Mouse (Mus musculus) stomach, embryonic 15.5 days (tissue): ENCODE data around the gene Jak2. TPM values are rescaled to one million over a fixed set of nuclear protein-coding genes. Genes with fewer than 3 reads are reported as not detected.
A peak's percentile ranks its signal among the peaks of the same experiment; 100 is the strongest.

Experiments used
- ATAC-seq: fragments of 200-750 bp; cut with Nextera tagmentation; 2 replicates; pipeline ENCODE4 v1.8.0; 2017; ENCODE audit warnings: low read depth, moderate number of reproducible peaks, moderate TSS enrichment; ENCODE audit not compliant: insufficient read depth, low FRiP score
- H3K27ac ChIP-seq: fragments of 300-500 bp; sonication (generic); 2 replicates; pipeline ENCODE4 v1.5.1; 2015; ENCODE audit warnings: mild to moderate bottlenecking, inconsistent platforms
- H3K27me3 ChIP-seq: fragments of 300-500 bp; sonication (generic); replicated peaks from 2 replicates; pipeline ENCODE4 v1.6.1; 2015; ENCODE audit warnings: inconsistent platforms
- H3K36me3 ChIP-seq: fragments of 300-500 bp; sonication (generic); 2 replicates; pipeline ENCODE4 v1.6.1; 2015; ENCODE audit warnings: inconsistent platforms
- H3K4me1 ChIP-seq: fragments of 300-500 bp; sonication (generic); 2 replicates; pipeline ENCODE4 v1.6.1; 2015; ENCODE audit warnings: inconsistent platforms
- H3K4me2 ChIP-seq: fragments of 300-500 bp; sonication (generic); 2 replicates; pipeline ENCODE4 v1.6.1; 2015; ENCODE audit warnings: mild to moderate bottlenecking, inconsistent platforms
- H3K4me3 ChIP-seq: fragments of 300-500 bp; sonication (generic); replicated peaks from 2 replicates; pipeline ENCODE4 v1.5.1; 2015; ENCODE audit warnings: inconsistent platforms
- H3K9ac ChIP-seq: fragments of 300-500 bp; sonication (generic); 2 replicates; pipeline ENCODE4 v1.6.1; 2015; ENCODE audit warnings: inconsistent platforms
- H3K9me3 ChIP-seq: fragments of 300-500 bp; sonication (generic); 2 replicates; pipeline ENCODE4 v1.6.1; 2016; ENCODE audit warnings: inconsistent platforms
- WGBS: fragments of 180-500 bp; shearing (Covaris S2); methylation state at CpG from one replicate; pipeline ENCODE4 v1.1.7; 2015; 5-methylcytosine and 5-hydroxymethylcytosine counted together
- polyA plus RNA-seq: library from polyadenylated mRNA; unstranded; fragments of >200 nt; fragmentation: Nextera tagmentation; extraction: Ambion mirVana; gene quantifications from 2 replicates; pipeline ENCODE4 v1.2.1, GENCODE M21; 2015

Jak2 gene
- polyA plus RNA-seq, 1 experiment from 2014 or later = 10.5 TPM

DNA sequence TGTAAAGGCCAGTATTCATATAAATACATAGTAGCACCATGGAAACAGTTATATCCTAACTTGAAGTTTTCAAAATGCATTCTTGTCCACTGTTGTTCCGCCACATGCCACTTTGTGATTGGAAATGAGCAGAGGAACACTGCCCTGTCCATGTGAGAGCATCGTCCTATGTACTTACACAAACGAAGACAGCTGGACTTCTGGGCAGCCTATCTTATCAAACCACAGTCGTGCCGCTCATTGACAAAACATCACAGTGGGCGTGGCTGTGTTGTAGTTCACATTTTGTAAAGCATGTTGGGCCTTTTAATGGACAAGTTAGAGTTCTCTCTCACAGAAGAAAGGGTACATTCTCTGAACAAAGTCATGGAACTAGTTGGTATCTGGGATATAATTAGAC, 18.9 kb upstream of the Jak2 start:
- 71% methylated on average over 6 of the region's 6 CpGs for WGBS
- Histone ChIP-seq H3K36me3 (no peaks in the 10 kb centered on the region), H3K27ac (no peak overlapping the region), H3K9me3 (no peaks in the 10 kb centered on the region), H3K9ac (no peak overlapping the region), H3K4me3 (no peak overlapping the region), H3K4me2 (no peak overlapping the region), H3K4me1 (no peaks in the 10 kb centered on the region), H3K27me3 (no peaks in the 10 kb centered on the region)
- ATAC-seq = no peak

DNA sequence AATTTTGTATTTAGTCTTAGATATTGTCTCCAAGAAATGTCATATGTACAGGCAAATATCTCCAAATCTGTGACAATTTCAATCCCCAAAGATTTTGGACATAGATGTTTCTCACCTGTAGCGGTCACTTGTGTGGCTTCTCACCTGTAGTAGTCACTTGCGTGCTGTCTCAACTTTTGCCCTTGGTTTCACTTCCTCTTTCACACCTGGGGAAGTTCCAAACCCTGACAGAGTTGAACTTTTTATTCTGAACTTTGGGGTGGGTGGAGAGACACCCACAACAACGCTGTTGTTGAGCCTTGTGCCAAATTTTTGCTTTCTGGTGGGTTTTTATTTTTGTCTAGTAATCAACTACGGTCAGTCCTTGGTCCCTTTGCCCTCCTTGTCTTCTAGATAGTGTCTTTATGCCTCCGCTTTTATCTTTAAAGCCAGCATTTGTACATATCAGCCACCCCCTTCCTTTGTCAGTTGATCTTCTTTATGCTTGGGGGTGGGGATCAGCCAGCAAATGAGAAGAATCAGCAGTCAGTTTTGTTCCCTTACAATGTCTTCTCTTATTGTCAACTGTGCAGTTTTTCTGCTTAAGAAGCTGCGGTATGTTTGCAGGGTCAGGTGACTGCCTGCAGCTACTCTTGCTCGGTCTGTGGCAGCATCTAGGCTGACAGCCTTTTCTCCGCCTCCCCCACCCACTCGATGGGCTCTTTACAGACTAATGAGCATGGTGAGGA, 14.8 kb upstream of the Jak2 start:
- Histone ChIP-seq H3K4me1 (no peaks in the 10 kb centered on the region), H3K36me3 (no peaks in the 10 kb centered on the region), H3K4me3 (no peak overlapping the region), H3K9me3 (no peaks in the 10 kb centered on the region), H3K27ac (no peak overlapping the region), H3K9ac (no peak overlapping the region), H3K27me3 (no peaks in the 10 kb centered on the region), H3K4me2 (no peak overlapping the region)
- WGBS = 53% methylated on average over 9 of the region's 9 CpGs
- no peak for ATAC-seq

DNA sequence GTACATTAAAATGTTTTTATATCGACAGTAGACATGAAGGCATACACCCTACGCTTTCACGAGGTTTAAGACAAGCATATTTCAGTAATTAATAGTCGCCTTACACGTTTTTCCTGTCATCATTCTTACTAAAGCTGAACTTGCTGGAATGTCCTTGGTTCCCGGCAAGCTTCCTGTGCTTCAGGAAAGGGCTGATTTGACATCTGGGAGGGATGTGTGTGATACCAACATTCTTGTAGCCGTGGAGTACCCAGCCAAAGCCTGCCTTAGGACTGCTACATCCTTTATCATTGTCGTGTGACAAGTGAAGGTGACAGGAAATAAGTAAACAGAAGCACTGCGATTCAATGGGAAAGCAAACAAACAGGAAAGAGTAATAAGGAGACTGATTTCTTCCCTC, 13.5 kb upstream of the Jak2 start:
- H3K9me3 ChIP-seq = no peaks in the 10 kb centered on the region
- peak overlapping the region; percentile 19; the same call in 1 of the 2 replicates for H3K4me2 ChIP-seq
- ATAC-seq = no peak
- H3K27me3 ChIP-seq = no peaks in the 10 kb centered on the region
- H3K4me3 ChIP-seq = no peak overlapping the region
- no peaks in the 10 kb centered on the region for H3K36me3 ChIP-seq
- H3K9ac ChIP-seq = no peak overlapping the region
- H3K27ac ChIP-seq = no peak overlapping the region
- no peaks in the 10 kb centered on the region for H3K4me1 ChIP-seq
- WGBS = 16% methylated on average over 9 of the region's 9 CpGs

DNA sequence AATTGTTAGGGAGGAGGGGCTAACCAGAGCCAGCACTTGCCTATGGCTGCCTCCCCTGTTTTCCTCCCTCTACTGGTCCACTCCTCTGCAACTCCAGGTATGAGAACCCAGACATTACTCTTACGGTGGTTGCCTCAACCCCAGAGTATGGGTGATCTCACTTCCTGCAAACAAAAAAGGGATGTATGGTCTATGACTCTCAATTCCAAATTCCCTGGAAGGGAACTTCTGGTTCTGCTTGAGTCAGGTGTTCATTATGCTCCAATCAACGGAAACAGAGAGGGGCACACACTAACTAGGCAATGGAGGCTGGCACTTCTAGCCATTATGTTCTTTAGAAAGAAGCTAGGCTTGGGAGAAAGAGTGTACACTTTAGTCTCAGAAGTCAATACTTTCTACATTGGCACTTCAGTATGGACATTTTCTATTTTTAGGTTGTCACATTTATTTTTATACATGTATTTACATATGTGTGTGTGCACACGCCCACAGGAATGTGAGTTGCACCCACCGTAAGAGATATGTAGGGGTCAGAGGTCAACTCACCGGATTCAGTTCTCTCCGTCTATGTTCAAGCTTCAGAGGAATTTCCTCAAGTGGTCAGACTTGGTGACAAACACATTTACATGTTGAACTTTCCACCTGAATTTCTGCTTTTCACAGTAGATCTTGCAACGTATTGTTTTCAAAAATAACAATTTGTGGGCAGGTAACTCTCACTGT, 12.0 kb upstream of the Jak2 start:
- no peaks in the 10 kb centered on the region for H3K9me3 ChIP-seq
- H3K4me2 ChIP-seq = no peak overlapping the region
- H3K4me1 ChIP-seq = no peaks in the 10 kb centered on the region
- H3K36me3 ChIP-seq = no peaks in the 10 kb centered on the region
- H3K9ac ChIP-seq = no peak overlapping the region
- H3K4me3 ChIP-seq = no peak overlapping the region
- H3K27ac ChIP-seq = no peak overlapping the region
- ATAC-seq = no peak
- no peaks in the 10 kb centered on the region for H3K27me3 ChIP-seq
- WGBS = 57% methylated on average over 7 of the region's 7 CpGs

DNA sequence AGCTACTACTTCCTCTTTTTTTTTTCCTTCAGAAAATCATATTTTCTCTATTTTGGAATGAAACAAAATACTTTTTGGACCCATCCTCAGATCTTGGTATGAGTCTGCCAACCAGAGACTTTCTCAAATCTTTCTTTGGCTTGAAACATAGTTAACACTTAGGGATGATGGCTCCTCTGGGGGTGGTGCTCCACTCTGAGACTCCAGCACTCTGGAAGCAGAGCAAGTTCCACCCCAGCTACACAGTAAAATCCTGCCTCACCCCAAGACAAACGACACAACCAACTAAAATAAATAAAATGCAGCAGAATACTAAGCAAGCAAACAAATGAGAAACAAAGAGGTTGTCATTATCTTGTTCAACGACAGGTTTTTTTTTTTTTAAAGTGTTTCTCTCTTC, 11.0 kb upstream of the Jak2 start:
- no peaks in the 10 kb centered on the region for H3K27me3 ChIP-seq
- WGBS = 27% methylated on average over 2 of the region's 2 CpGs
- no peak overlapping the region for H3K9ac ChIP-seq
- ATAC-seq = no peak
- H3K36me3 ChIP-seq = no peaks in the 10 kb centered on the region
- H3K4me2 ChIP-seq = no peak overlapping the region
- H3K4me3 ChIP-seq = no peak overlapping the region
- no peaks in the 10 kb centered on the region for H3K9me3 ChIP-seq
- H3K27ac ChIP-seq = no peak overlapping the region
- no peaks in the 10 kb centered on the region for H3K4me1 ChIP-seq

DNA sequence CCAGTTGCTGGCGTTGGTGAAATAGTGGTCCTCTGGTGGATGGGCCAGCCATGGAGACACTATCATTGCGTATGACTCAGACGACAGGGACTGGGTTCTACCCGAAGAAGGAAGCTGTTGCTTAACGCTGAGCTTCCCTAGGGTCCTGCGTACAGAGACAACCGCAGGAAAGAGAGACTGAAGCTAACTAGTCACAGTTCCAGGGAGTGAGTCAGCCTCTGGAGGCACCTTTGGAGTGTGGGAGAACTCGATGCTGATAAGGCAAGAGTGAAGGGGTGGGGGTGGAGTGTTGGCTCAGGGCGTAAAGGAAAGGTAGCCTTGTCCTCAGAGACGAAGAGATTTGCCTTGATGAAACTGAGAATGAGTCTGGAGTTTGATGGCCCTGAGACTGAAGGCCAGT, 10.0 kb upstream of the Jak2 start:
- Histone ChIP-seq H3K9ac (no peak overlapping the region), H3K4me3 (no peak overlapping the region), H3K4me2 (no peak overlapping the region), H3K27me3 (no peaks in the 10 kb centered on the region), H3K9me3 (no peaks in the 10 kb centered on the region), H3K4me1 (no peaks in the 10 kb centered on the region), H3K27ac (no peak overlapping the region), H3K36me3 (no peaks in the 10 kb centered on the region)
- ATAC-seq = peak; percentile 22; the same call in 1 of the 2 replicates
- WGBS = 64% methylated on average over 10 of the region's 10 CpGs

DNA sequence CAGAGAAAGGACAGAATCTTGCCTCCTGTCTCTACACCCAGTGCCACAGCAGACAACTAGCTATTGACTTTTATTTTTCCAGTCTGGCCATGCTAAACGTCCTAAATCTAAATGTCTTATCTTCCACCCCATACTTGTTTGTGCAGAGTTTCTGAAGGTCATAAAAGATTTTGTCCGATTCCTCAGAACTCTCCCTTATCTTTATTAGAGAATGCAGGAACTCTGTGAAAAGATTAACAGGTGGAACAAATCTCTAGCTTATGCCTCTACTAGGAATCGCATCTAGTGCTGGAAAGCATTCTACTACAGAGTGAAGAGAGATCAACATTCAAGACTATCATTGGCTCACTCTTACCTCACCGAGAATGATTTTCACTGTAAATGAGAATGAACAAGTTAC, 1.7 kb upstream of the Jak2 start:
- H3K9me3 ChIP-seq = no peaks in the 10 kb centered on the region
- no peaks in the 10 kb centered on the region for H3K36me3 ChIP-seq
- H3K27me3 ChIP-seq = no peaks in the 10 kb centered on the region
- WGBS = 34% methylated on average over 4 of the region's 4 CpGs
- peak overlapping the region; percentile 98 for H3K27ac ChIP-seq
- H3K4me2 ChIP-seq = peak overlapping the region; percentile 80
- ATAC-seq = no peak
- peaks cover 23% of the 10 kb centered on the region for H3K4me1 ChIP-seq
- 0 out of 2 replicates have a peak overlapping the region, but pooled peaks have one; percentile 77 for H3K9ac ChIP-seq
- H3K4me3 ChIP-seq = peak overlapping the region; percentile 94

DNA sequence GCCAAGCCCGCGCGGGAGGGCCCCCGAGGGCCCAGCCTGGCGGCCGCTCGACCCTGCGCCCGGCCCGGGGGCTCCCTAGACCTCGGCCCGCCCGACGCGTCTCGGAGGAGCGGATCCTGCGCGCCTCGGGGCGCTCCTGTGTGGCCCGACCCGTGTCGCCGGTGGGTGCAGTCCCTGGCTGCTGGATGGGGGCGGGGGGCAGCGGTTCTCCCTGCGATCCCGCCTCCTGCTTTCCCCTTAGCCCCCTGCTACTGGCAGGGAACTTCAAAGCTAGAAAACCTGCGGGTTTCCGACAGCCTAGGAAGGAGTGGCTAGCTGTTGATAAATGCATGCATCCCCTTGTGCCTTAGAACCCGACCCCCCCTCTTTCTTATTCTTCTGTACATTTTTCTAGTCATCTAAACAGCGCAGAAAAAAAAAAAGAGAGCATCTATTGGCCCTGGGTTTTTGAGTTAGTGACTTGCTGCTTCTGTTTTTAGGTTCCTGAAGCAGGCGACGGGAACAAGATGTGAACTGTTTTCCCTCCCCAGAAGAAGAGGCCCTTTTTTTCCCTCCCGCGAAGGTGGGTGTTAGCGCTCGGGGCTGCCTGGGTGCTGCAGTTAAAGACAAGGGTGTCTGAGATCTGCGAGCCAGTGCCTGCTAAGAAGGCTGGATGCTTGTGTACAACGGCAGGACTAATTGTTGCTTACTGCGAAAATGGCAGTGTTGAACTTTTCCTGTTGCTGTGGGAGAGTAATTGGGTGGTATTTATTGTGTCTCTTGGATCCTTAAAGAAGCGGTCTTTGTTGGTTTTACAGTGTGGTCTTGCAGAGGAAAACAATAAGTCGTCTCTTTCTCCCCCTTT, 552 bp downstream of the Jak2 start:
- peak overlapping the region; percentile 80 for H3K4me2 ChIP-seq

DNA sequence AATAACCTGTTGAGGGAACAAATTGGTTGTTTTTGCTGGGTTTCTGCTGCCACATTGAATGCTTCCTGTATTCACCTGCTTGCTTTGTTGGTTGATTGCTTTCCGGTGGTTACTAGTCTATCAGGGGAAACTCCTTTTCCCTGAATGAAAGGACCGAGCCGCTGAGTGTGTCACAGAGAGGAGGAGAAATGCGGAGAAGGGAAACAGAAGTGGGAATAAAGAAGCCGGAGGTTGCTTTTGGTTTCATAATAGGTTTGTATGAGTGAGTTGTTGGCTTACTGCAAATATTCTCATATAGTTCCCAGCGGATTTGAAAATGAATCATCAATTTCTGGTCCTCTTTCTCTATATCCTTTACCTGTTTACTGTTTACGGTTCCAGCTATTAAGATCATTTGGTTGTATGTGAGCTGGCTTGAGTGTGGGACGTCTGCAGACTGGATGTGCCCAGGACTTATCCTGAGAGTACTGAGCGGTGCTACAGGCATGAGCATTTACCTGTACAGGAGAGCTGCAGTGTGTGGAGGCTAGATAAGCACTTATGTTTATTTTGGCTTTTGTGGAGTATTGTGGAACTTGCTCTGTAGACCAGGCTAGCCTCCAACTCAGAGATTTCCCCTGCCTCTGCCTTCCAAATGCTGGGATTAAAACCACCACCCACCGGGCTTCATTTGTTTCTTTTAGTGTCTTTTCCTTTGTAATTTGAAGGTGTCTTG, 1.4 kb downstream of the Jak2 start:
- ATAC-seq = no peak
- Histone ChIP-seq H3K4me1 (peaks cover 23% of the 10 kb centered on the region), H3K27ac (peak overlapping the region; percentile 98), H3K9me3 (no peaks in the 10 kb centered on the region), H3K4me3 (peak overlapping the region; percentile 94), H3K9ac (peak overlapping the region; percentile 99; the same call in 1 of the 2 replicates), H3K36me3 (no peaks in the 10 kb centered on the region), H3K27me3 (no peaks in the 10 kb centered on the region), H3K4me2 (peak overlapping the region; percentile 80)
- WGBS = 24% methylated on average over 10 of the region's 10 CpGs

More for the DNA sequence above, 552 bp downstream of the Jak2 start:
- peak overlapping the region; percentile 94 for H3K4me3 ChIP-seq
- WGBS = under 1% methylated on average over 44 of the region's 44 CpGs
- H3K36me3 ChIP-seq = no peaks in the 10 kb centered on the region
- peak overlapping the region; percentile 98 for H3K27ac ChIP-seq
- H3K27me3 ChIP-seq = no peaks in the 10 kb centered on the region
- no peaks in the 10 kb centered on the region for H3K9me3 ChIP-seq
- H3K9ac ChIP-seq = peak overlapping the region; percentile 99
- ATAC-seq = peak; percentile 45
- peaks cover 23% of the 10 kb centered on the region for H3K4me1 ChIP-seq

DNA sequence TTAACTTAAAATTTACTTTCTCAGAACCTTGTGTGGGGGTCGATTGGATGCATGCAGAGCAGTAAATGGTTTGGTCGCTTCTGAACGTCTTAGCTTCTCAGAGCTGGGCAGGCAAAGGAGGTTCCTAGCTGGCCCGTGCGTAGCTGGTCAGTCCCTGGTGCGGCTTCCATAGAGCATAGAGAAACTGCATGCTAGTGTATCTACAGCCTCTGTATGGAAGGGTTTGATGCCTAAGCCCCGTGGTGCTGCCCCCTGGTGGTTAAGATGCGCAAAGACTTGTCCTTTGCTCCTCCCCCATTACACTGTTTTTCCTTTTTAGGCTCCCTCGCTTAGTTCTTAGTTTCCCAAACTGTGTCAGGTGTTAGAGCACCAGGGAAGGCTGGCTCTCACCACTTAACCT, 2.1 kb downstream of the Jak2 start:
- Histone ChIP-seq H3K27ac (no peak overlapping the region), H3K9ac (no peak overlapping the region), H3K27me3 (no peaks in the 10 kb centered on the region), H3K9me3 (no peaks in the 10 kb centered on the region), H3K4me3 (peak overlapping the region; percentile 94), H3K4me1 (peaks cover 23% of the 10 kb centered on the region), H3K4me2 (peak overlapping the region; percentile 80), H3K36me3 (no peaks in the 10 kb centered on the region)
- 5% methylated on average over 9 of the region's 9 CpGs for WGBS
- ATAC-seq = peak; percentile 61; the same call in 1 of the 2 replicates

DNA sequence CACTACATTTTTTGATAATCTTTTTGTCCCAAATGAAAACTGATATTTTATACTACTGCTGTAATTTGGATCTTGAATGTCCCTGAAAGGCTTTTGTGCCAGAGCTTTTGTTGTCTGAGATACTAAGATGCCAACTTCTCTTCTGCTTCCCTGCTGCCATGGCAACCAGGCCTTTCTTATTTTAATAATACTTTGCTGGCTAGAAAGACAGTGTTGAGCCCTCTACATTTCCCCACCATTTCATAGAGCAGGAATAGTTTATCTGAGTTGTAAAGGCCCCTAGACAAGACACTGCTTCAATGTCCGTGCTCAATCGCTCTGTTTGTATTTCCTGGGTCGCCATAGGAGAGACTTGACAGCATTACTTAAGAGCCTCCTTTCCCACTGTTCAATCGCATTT, 3.0 kb downstream of the Jak2 start:
- Histone ChIP-seq H3K27me3 (no peaks in the 10 kb centered on the region), H3K9me3 (no peaks in the 10 kb centered on the region), H3K4me1 (peaks cover 19% of the 10 kb centered on the region), H3K9ac (no peak overlapping the region), H3K4me2 (no peak overlapping the region), H3K4me3 (no peak overlapping the region), H3K27ac (no peak overlapping the region), H3K36me3 (no peaks in the 10 kb centered on the region)
- no peak for ATAC-seq
- WGBS = 59% methylated on average over 4 of the region's 4 CpGs
